Mouse (Mus musculus): ENCODE data around the gene Eme2.

DNA sequence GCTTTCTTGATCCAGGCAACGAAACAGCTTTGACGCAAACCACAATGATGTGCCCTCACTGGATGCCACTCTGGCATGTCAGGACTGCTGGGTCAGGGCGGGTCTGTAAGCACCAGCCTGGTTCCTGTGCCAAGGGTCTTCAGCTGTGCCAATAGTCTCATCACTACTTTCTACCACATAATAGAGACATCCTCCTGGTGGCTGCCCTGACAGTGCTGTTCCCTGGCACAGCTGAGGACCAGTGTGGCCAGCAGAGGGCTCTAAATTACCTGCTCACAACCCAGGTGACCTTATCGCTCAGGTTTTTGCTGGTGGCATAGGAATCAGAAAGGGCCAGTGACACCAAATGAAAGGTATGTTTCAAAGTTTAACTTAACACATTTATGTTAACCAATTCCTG is 53.8 kb downstream of the Eme2 start:
- TF ChIP-seq POLR2A (IDR thresholded peaks at IDR 0.05; ENCODE audit: insufficient read depth, low read length): no peak
- peak; percentile 73 for TF ChIP-seq CTCF (IDR thresholded peaks at IDR 0.05; ENCODE audit: low read depth, low read length)
